Mouse (Mus musculus): Measurements from ENCODE around the gene Vmn2r79.
"Not testable (repeated sequence)": the region's sequence is repeated elsewhere in the genome, so short reads cannot be mapped to it uniquely, and the experiment has no call there.

The Vmn2r79 gene

GRCm38 (mm10) chr7:86995815-86996214 is at the start of gene Vmn2r79:
Gene Vmn2r79, plus strand, starts transcription at chr7:86996115.
- in situ Hi-C loops (cut with MboI, MseI) = not testable (repeated sequence)

GRCm38 (mm10) chr7:86994700-86995099 is 1.2 kb upstream of the Vmn2r79 start:
- in situ Hi-C loops (cut with MboI, MseI) = no loop called here

- in situ Hi-C loops (cut with MboI, MseI) = not testable (repeated sequence)
Measured at GRCm38 (mm10) chr7:87026486-87026885, 30.6 kb downstream of the Vmn2r79 start.

GRCm38 (mm10) chr7:87063576-87063975 is 67.7 kb downstream of the Vmn2r79 start:
- in situ Hi-C loops (cut with MboI, MseI) = no loop called here
